Mouse (Mus musculus): Measurements from ENCODE around the gene Zmiz1. TPM values are rescaled to one million over a fixed set of nuclear protein-coding genes. Genes with fewer than 3 reads are reported as not detected.

The Zmiz1 gene
- polyA plus RNA-seq, 1 experiment from 2014 or later, result 55.5 TPM

DNA sequence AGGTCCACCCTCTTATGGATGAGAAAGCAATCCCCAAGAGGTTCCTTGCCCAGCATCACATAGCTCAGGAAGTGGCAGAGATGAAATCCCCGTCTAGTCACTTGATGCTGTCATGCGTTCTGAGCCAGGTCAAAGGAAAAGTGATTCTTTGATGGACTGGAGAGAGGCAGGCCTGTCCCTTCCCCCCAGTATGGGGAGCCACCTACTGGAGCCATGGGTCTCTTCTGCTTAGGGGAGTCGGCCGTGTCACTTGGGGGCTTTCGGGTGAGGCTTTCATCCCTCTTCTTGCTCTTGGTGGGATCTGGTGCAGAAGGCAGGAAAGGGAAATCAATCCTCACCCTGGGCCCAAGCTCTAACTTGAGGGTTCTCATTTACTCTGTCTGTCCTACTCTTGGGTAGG, 71.8 kb downstream of the Zmiz1 start:
- Histone ChIP-seq H3K27ac (no peak overlapping the region), H3K9me3 (replicated peaks) (no peaks in the 10 kb centered on the region), H3K4me1 (peaks cover 34% of the 10 kb centered on the region), H3K27me3 (ENCODE audit: low read depth, poor library complexity, severe bottlenecking) (no peaks in the 10 kb centered on the region), H3K36me3 (peaks cover 79% of the 10 kb centered on the region), H3K4me3 (no peak overlapping the region)
- no peak for DNase-seq (ENCODE audit: low spot score)
- WGBS, result 74% methylated on average over 5 of the region's 5 CpGs

- no peaks in the 10 kb centered on the region for H3K27me3 ChIP-seq (ENCODE audit: low read depth, poor library complexity, severe bottlenecking)
- no peaks in the 10 kb centered on the region for H3K9me3 ChIP-seq (replicated peaks)
- H3K27ac ChIP-seq, result peak overlapping the region; percentile 59; the same call in 1 of the 2 replicates
- no peak for DNase-seq (ENCODE audit: low spot score)
- H3K36me3 ChIP-seq, result peaks cover 81% of the 10 kb centered on the region
- H3K4me1 ChIP-seq, result peaks cover 33% of the 10 kb centered on the region
- WGBS, result 58% methylated on average over 3 of the region's 3 CpGs
- no peak overlapping the region for H3K4me3 ChIP-seq
Measured at GRCm38 (mm10) chr14:25533010-25533409, 74.0 kb downstream of the Zmiz1 start.

- H3K27ac ChIP-seq, result peak overlapping the region; percentile 51
- no peak overlapping the region for H3K4me3 ChIP-seq
- H3K9me3 ChIP-seq (replicated peaks), result no peaks in the 10 kb centered on the region
- 86% methylated on average over 9 of the region's 9 CpGs for WGBS
- H3K27me3 ChIP-seq (ENCODE audit: low read depth, poor library complexity, severe bottlenecking), result no peaks in the 10 kb centered on the region
- no peak for DNase-seq (ENCODE audit: low spot score)
- H3K36me3 ChIP-seq, result peaks cover 81% of the 10 kb centered on the region
- H3K4me1 ChIP-seq, result peaks cover 31% of the 10 kb centered on the region
Measured at GRCm38 (mm10) chr14:25533631-25534395, 74.8 kb downstream of the Zmiz1 start.

DNA sequence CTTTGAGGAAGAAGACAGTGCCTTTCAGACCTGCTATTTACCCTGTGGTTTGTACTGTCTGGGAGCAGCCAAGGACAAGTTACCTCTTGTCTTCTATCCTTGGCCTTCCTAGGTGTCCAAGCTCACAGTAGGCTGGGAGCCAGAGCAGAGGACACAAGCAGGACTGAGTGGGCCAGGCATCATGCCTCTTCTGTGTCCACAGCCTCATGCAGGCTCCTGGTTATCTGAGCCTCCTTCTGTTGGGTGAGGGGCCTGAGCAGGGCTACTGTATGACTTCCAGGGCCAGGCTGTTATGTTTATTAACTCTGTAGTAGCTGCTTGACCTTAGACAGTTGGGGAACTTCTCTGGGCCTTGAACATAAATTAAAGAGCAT, 75.4 kb downstream of the Zmiz1 start:
- H3K27ac ChIP-seq, result peak overlapping the region; percentile 51
- H3K36me3 ChIP-seq, result peaks cover 81% of the 10 kb centered on the region
- H3K4me3 ChIP-seq, result no peak overlapping the region
- no peak for DNase-seq (ENCODE audit: low spot score)
- H3K9me3 ChIP-seq (replicated peaks), result no peaks in the 10 kb centered on the region
- H3K27me3 ChIP-seq (ENCODE audit: low read depth, poor library complexity, severe bottlenecking), result no peaks in the 10 kb centered on the region
- peaks cover 30% of the 10 kb centered on the region for H3K4me1 ChIP-seq

DNA sequence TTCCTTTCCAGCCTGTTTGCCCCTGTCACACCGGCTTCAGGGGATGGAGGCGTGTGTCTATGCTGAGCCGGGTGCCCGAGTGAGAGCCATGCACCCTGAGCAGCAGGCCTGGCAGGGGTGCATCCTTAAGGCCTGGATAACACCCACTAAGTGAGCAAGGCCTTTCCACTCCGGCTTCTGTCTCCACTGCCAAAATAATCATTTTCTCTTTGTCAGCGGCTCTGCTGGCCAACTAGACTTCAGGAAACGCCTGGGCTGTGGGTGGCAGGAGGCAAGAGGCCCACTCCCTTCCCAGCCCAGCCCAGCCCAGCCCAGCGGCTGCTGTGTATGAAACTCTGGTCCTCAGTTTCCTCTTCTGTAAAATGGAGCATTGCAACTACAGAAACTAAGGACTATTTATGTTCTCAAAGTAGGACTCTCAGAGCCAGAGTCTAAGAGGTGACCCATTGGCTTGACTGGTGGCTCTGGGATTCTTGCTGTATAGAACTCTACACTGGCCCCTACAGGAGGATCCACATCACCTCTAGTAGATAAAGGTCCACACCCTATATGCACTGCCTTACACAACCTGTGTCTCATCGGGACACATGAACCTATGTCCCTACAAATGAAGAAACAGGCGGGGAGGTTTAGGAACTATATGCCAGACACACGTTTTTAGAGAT, 76.1 kb downstream of the Zmiz1 start:
- no peak overlapping the region for H3K4me3 ChIP-seq
- no peaks in the 10 kb centered on the region for H3K9me3 ChIP-seq (replicated peaks)
- 82% methylated on average over 11 of the region's 11 CpGs for WGBS
- no peak overlapping the region for H3K27ac ChIP-seq
- H3K27me3 ChIP-seq (ENCODE audit: low read depth, poor library complexity, severe bottlenecking), result no peaks in the 10 kb centered on the region
- no peak for DNase-seq (ENCODE audit: low spot score)
- H3K4me1 ChIP-seq, result peaks cover 29% of the 10 kb centered on the region
- H3K36me3 ChIP-seq, result peaks cover 83% of the 10 kb centered on the region

DNA sequence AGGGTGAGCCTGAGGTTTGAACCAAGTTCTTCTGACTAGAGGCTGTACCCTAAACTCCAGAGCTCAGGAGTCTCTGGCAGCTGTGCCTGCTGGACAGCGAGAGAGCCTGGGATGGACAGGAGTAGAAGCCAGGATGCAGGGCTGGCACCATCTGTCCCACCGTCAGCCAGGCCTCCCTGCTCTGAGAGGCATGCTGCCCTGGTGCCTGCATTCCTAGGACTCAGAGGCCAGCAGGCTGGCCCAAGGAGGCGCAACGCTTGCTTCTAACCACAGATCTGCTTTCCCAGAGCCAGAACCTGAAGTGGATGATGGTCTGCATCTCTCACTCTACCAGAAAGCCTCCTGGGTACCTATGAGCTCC, 76.6 kb downstream of the Zmiz1 start:
- WGBS, result 88% methylated on average over 4 of the region's 4 CpGs
- Histone ChIP-seq H3K4me3 (no peak overlapping the region), H3K36me3 (peaks cover 84% of the 10 kb centered on the region), H3K27me3 (ENCODE audit: low read depth, poor library complexity, severe bottlenecking) (no peaks in the 10 kb centered on the region), H3K9me3 (replicated peaks) (no peaks in the 10 kb centered on the region), H3K4me1 (peaks cover 29% of the 10 kb centered on the region), H3K27ac (0 out of 2 replicates have a peak overlapping the region, but pooled peaks have one; percentile 26)
- no peak for DNase-seq (ENCODE audit: low spot score)

GRCm38 (mm10) chr14:25536476-25536875, 77.5 kb downstream of the Zmiz1 start:
- no peak overlapping the region for H3K27ac ChIP-seq
- peaks cover 33% of the 10 kb centered on the region for H3K4me1 ChIP-seq
- WGBS, result 92% methylated on average over 8 of the region's 8 CpGs
- H3K4me3 ChIP-seq, result no peak overlapping the region
- peaks cover 93% of the 10 kb centered on the region for H3K36me3 ChIP-seq
- DNase-seq (ENCODE audit: low spot score), result no peak
- no peaks in the 10 kb centered on the region for H3K27me3 ChIP-seq (ENCODE audit: low read depth, poor library complexity, severe bottlenecking)
- H3K9me3 ChIP-seq (replicated peaks), result no peaks in the 10 kb centered on the region

- 100% methylated on average over 1 of the region's 1 CpGs for WGBS
- H3K27me3 ChIP-seq (ENCODE audit: low read depth, poor library complexity, severe bottlenecking), result no peaks in the 10 kb centered on the region
- H3K4me3 ChIP-seq, result no peak overlapping the region
- no peak overlapping the region for H3K27ac ChIP-seq
- DNase-seq (ENCODE audit: low spot score), result no peak
- H3K36me3 ChIP-seq, result peaks cover 97% of the 10 kb centered on the region
- no peaks in the 10 kb centered on the region for H3K9me3 ChIP-seq (replicated peaks)
- H3K4me1 ChIP-seq, result peaks cover 35% of the 10 kb centered on the region
Measured at GRCm38 (mm10) chr14:25537351-25537750, 78.4 kb downstream of the Zmiz1 start.

GRCm38 (mm10) chr14:25538522-25538921, 79.5 kb downstream of the Zmiz1 start:
- no peak overlapping the region for H3K27ac ChIP-seq
- H3K27me3 ChIP-seq (ENCODE audit: low read depth, poor library complexity, severe bottlenecking), result no peaks in the 10 kb centered on the region
- peaks cover 93% of the 10 kb centered on the region for H3K36me3 ChIP-seq
- WGBS, result 92% methylated on average over 2 of the region's 2 CpGs
- no peaks in the 10 kb centered on the region for H3K9me3 ChIP-seq (replicated peaks)
- no peak overlapping the region for H3K4me3 ChIP-seq
- H3K4me1 ChIP-seq, result peaks cover 29% of the 10 kb centered on the region
- no peak for DNase-seq (ENCODE audit: low spot score)

DNA sequence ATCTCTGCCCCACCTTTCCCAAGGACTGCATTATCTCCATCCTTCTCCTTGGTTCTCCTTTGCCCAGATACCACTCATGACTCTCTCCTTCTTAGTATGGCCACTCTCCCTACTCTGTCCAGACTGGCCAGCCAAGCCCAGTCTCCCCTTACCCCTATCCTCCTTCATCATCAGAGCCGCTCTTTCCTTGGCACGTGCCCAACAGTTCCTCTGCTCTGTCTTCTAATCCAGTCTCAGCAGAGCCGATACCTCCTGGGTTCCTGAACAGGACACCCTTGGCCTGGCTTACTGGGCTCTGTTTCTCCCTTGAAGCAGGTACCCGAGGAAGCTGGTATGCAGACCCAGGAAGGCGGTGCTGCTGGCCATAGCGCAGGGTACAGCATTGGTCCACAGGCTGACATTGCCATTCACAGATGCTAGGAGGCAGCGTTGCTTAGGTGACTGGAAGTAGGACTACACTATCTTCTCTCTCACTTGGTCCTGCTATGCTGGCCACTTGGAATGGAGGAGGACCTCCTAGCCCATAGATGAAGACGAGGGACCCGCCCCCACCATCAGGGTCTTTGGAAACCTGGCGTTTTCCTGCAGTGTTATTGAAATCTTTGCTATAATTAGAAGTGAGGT, 80.6 kb downstream of the Zmiz1 start:
- 87% methylated on average over 10 of the region's 10 CpGs for WGBS
- peaks cover 93% of the 10 kb centered on the region for H3K36me3 ChIP-seq
- no peaks in the 10 kb centered on the region for H3K9me3 ChIP-seq (replicated peaks)
- no peak overlapping the region for H3K4me3 ChIP-seq
- no peak overlapping the region for H3K27ac ChIP-seq
- no peaks in the 10 kb centered on the region for H3K27me3 ChIP-seq (ENCODE audit: low read depth, poor library complexity, severe bottlenecking)
- peaks cover 22% of the 10 kb centered on the region for H3K4me1 ChIP-seq
- no peak for DNase-seq (ENCODE audit: low spot score)

GRCm38 (mm10) chr14:25540172-25540571, 81.2 kb downstream of the Zmiz1 start:
- Histone ChIP-seq H3K27me3 (ENCODE audit: low read depth, poor library complexity, severe bottlenecking) (no peaks in the 10 kb centered on the region), H3K4me1 (peaks cover 20% of the 10 kb centered on the region), H3K27ac (peak overlapping the region; percentile 16; the same call in 1 of the 2 replicates), H3K4me3 (no peak overlapping the region), H3K36me3 (peaks cover 93% of the 10 kb centered on the region), H3K9me3 (replicated peaks) (no peaks in the 10 kb centered on the region)
- DNase-seq (ENCODE audit: low spot score), result no peak
- 84% methylated on average over 4 of the region's 4 CpGs for WGBS

GRCm38 (mm10) chr14:25541213-25541612, 82.2 kb downstream of the Zmiz1 start:
- WGBS, result 87% methylated on average over 5 of the region's 5 CpGs
- no peaks in the 10 kb centered on the region for H3K27me3 ChIP-seq (ENCODE audit: low read depth, poor library complexity, severe bottlenecking)
- no peak for DNase-seq (ENCODE audit: low spot score)
- no peak overlapping the region for H3K4me3 ChIP-seq
- peaks cover 30% of the 10 kb centered on the region for H3K4me1 ChIP-seq
- H3K9me3 ChIP-seq (replicated peaks), result no peaks in the 10 kb centered on the region
- no peak overlapping the region for H3K27ac ChIP-seq
- H3K36me3 ChIP-seq, result peaks cover 93% of the 10 kb centered on the region

DNA sequence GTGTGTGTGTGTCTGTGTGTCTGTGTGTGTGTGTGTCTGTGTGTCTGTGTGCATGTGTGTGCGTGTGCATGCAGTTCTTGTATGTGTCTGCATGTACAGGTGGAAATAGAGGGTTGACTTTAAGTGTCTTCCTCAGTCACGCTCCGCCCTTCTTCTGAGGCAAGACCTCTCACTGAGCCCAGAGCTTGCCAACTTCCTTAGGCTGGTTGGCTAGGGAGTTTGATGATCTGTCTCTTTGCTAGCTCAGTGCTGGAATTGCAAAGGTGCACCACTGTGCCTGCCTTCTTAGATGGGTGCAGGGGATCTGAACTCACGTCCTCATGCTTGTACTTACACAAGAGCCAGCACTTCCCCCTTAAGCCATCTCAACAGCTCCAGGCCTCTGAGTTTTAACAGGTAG, 84.1 kb downstream of the Zmiz1 start:
- Histone ChIP-seq H3K4me3 (no peak overlapping the region), H3K36me3 (peaks cover 86% of the 10 kb centered on the region), H3K9me3 (replicated peaks) (no peaks in the 10 kb centered on the region), H3K27me3 (ENCODE audit: low read depth, poor library complexity, severe bottlenecking) (no peaks in the 10 kb centered on the region), H3K4me1 (peaks cover 49% of the 10 kb centered on the region), H3K27ac (no peak overlapping the region)
- WGBS, result 96% methylated on average over 4 of the region's 4 CpGs
- DNase-seq (ENCODE audit: low spot score), result no peak

Data from limb, embryonic 10.5 days (tissue).